Mouse (Mus musculus) heart, embryonic 15.5 days (tissue): Measurements from ENCODE around the gene Napepld. TPM values are rescaled to one million over a fixed set of nuclear protein-coding genes. Genes with fewer than 3 reads are reported as not detected.
A peak's percentile ranks its signal among the peaks of the same experiment; 100 is the strongest.

Experiments
- ATAC-seq: fragments of 200-750 bp; cut with Nextera tagmentation; replicated peaks from 2 replicates; pipeline ENCODE4 v1.8.0; 2017; ENCODE audit warnings: low read depth, moderate TSS enrichment; ENCODE audit not compliant: insufficient number of reproducible peaks, insufficient read depth, low FRiP score
- H3K27ac ChIP-seq: fragments of 300-500 bp; sonication (generic); 2 replicates; pipeline ENCODE4 v1.5.1; 2015; ENCODE audit warnings: mild to moderate bottlenecking, inconsistent platforms
- H3K27me3 ChIP-seq: fragments of 300-500 bp; sonication (generic); 2 replicates; pipeline ENCODE4 v1.6.1; 2015; ENCODE audit warnings: inconsistent platforms
- H3K36me3 ChIP-seq: fragments of 300-500 bp; sonication (generic); 2 replicates; pipeline ENCODE4 v1.6.1; 2015; ENCODE audit warnings: mild to moderate bottlenecking, inconsistent platforms
- H3K4me1 ChIP-seq: fragments of 300-500 bp; sonication (generic); replicated peaks from 2 replicates; pipeline ENCODE4 v1.6.1; 2015; ENCODE audit warnings: inconsistent platforms
- H3K4me2 ChIP-seq: fragments of 300-500 bp; sonication (generic); 2 replicates; pipeline ENCODE4 v1.6.1; 2015; ENCODE audit warnings: inconsistent platforms, mild to moderate bottlenecking, moderate library complexity
- H3K4me3 ChIP-seq: fragments of 300-500 bp; sonication (generic); 2 replicates; pipeline ENCODE4 v1.5.1; 2015; ENCODE audit warnings: mild to moderate bottlenecking, inconsistent platforms
- H3K9ac ChIP-seq: fragments of 300-500 bp; sonication (generic); 2 replicates; pipeline ENCODE4 v1.6.1; 2015; ENCODE audit warnings: mild to moderate bottlenecking, inconsistent platforms
- H3K9me3 ChIP-seq: fragments of 300-500 bp; sonication (generic); replicated peaks from 2 replicates; pipeline ENCODE4 v1.6.1; 2016; ENCODE audit warnings: inconsistent platforms
- WGBS: fragments of 180-500 bp; shearing (Covaris S2); methylation state at CpG from one replicate; pipeline ENCODE4 v1.1.7; 2015; ENCODE audit warnings: mixed read lengths; 5-methylcytosine and 5-hydroxymethylcytosine counted together
- polyA plus RNA-seq: library from polyadenylated mRNA; unstranded; fragments of >200 nt; fragmentation: Nextera tagmentation; extraction: Ambion mirVana; gene quantifications from 2 replicates; pipeline ENCODE4 v1.2.1, GENCODE M21; 2015

The Napepld gene
- polyA plus RNA-seq, 1 experiment from 2014 or later, result 5.6 TPM

GRCm38 (mm10) chr5:21667191-21668137 is 33.7 kb downstream of the Napepld start:
- Histone ChIP-seq H3K9me3 (no peaks in the 10 kb centered on the region), H3K27ac (no peak overlapping the region), H3K27me3 (no peaks in the 10 kb centered on the region), H3K36me3 (peaks cover 17% of the 10 kb centered on the region; the same call in 1 of the 2 replicates), H3K4me3 (no peak overlapping the region), H3K4me1 (no peaks in the 10 kb centered on the region), H3K9ac (no peak overlapping the region), H3K4me2 (no peak overlapping the region)
- WGBS, result 56% methylated on average over 8 of the region's 8 CpGs
- ATAC-seq, result no peak

GRCm38 (mm10) chr5:21663081-21663480 is 38.1 kb downstream of the Napepld start:
- no peak overlapping the region for H3K4me2 ChIP-seq
- no peak overlapping the region for H3K4me3 ChIP-seq
- no peak for ATAC-seq
- H3K36me3 ChIP-seq, result peaks cover 28% of the 10 kb centered on the region
- H3K9ac ChIP-seq, result no peak overlapping the region
- no peaks in the 10 kb centered on the region for H3K27me3 ChIP-seq
- 94% methylated on average over 11 of the region's 11 CpGs for WGBS
- peaks cover 4% of the 10 kb centered on the region for H3K4me1 ChIP-seq
- H3K9me3 ChIP-seq, result no peaks in the 10 kb centered on the region
- no peak overlapping the region for H3K27ac ChIP-seq

- WGBS, result 91% methylated on average over 6 of the region's 6 CpGs
- H3K4me2 ChIP-seq, result no peak overlapping the region
- peaks cover 4% of the 10 kb centered on the region for H3K4me1 ChIP-seq
- no peak overlapping the region for H3K9ac ChIP-seq
- peaks cover 32% of the 10 kb centered on the region for H3K36me3 ChIP-seq
- ATAC-seq, result no peak
- H3K27ac ChIP-seq, result no peak overlapping the region
- no peaks in the 10 kb centered on the region for H3K9me3 ChIP-seq
- no peaks in the 10 kb centered on the region for H3K27me3 ChIP-seq
- no peak overlapping the region for H3K4me3 ChIP-seq
Observed at GRCm38 (mm10) chr5:21660850-21661249, 40.3 kb downstream of the Napepld start.

GRCm38 (mm10) chr5:21658623-21659395 is 42.4 kb downstream of the Napepld start:
- Histone ChIP-seq H3K4me3 (no peak overlapping the region), H3K4me1 (peaks cover 4% of the 10 kb centered on the region), H3K9ac (no peak overlapping the region), H3K27ac (no peak overlapping the region), H3K9me3 (no peaks in the 10 kb centered on the region), H3K36me3 (peaks cover 29% of the 10 kb centered on the region), H3K4me2 (no peak overlapping the region), H3K27me3 (no peaks in the 10 kb centered on the region)
- WGBS, result 43% methylated on average over 11 of the region's 11 CpGs
- ATAC-seq, result no peak

GRCm38 (mm10) chr5:21658038-21658437 is 43.2 kb downstream of the Napepld start:
- H3K9ac ChIP-seq, result no peak overlapping the region
- H3K27ac ChIP-seq, result no peak overlapping the region
- no peak overlapping the region for H3K4me2 ChIP-seq
- 89% methylated on average over 6 of the region's 6 CpGs for WGBS
- peaks cover 4% of the 10 kb centered on the region for H3K4me1 ChIP-seq
- no peaks in the 10 kb centered on the region for H3K27me3 ChIP-seq
- ATAC-seq, result no peak
- no peaks in the 10 kb centered on the region for H3K9me3 ChIP-seq
- peaks cover 32% of the 10 kb centered on the region for H3K36me3 ChIP-seq
- H3K4me3 ChIP-seq, result no peak overlapping the region

GRCm38 (mm10) chr5:21656912-21657311 is 44.3 kb downstream of the Napepld start:
- Histone ChIP-seq H3K4me3 (no peak overlapping the region), H3K36me3 (peaks cover 37% of the 10 kb centered on the region), H3K9ac (no peak overlapping the region), H3K4me1 (peaks cover 4% of the 10 kb centered on the region), H3K27ac (no peak overlapping the region), H3K4me2 (no peak overlapping the region), H3K27me3 (no peaks in the 10 kb centered on the region), H3K9me3 (no peaks in the 10 kb centered on the region)
- 86% methylated on average over 9 of the region's 9 CpGs for WGBS
- no peak for ATAC-seq

- ATAC-seq, result 0 out of 2 replicates have a peak, but pooled peaks have one; percentile 18
- Histone ChIP-seq H3K4me2 (no peak overlapping the region), H3K27ac (no peak overlapping the region), H3K9me3 (no peaks in the 10 kb centered on the region), H3K27me3 (no peaks in the 10 kb centered on the region), H3K9ac (no peak overlapping the region), H3K4me3 (no peak overlapping the region), H3K4me1 (no peaks in the 10 kb centered on the region), H3K36me3 (peaks cover 50% of the 10 kb centered on the region)
- WGBS, result 68% methylated on average over 7 of the region's 7 CpGs
Observed at GRCm38 (mm10) chr5:21651885-21652612, 49.1 kb downstream of the Napepld start.

- WGBS, result 84% methylated on average over 2 of the region's 2 CpGs
- H3K9ac ChIP-seq, result no peak overlapping the region
Observed at GRCm38 (mm10) chr5:21650736-21651135, 50.5 kb downstream of the Napepld start.

GRCm38 (mm10) chr5:21646133-21646491 is 55.1 kb downstream of the Napepld start:
- Histone ChIP-seq H3K9ac (peak overlapping the region; percentile 91), H3K27me3 (no peaks in the 10 kb centered on the region), H3K36me3 (peaks cover 25% of the 10 kb centered on the region), H3K9me3 (no peaks in the 10 kb centered on the region), H3K27ac (peak overlapping the region; percentile 88), H3K4me3 (peak overlapping the region; percentile 97), H3K4me2 (peak overlapping the region; percentile 89), H3K4me1 (peaks cover 13% of the 10 kb centered on the region)
- ATAC-seq, result no peak; the same call in 1 of the 2 replicates
- WGBS, result under 1% methylated on average over 25 of the region's 25 CpGs

More at GRCm38 (mm10) chr5:21650736-21651135, 50.5 kb downstream of the Napepld start:
- Histone ChIP-seq H3K4me1 (peaks cover 7% of the 10 kb centered on the region), H3K27ac (no peak overlapping the region), H3K9me3 (no peaks in the 10 kb centered on the region), H3K36me3 (peaks cover 49% of the 10 kb centered on the region), H3K27me3 (no peaks in the 10 kb centered on the region), H3K4me3 (no peak overlapping the region), H3K4me2 (no peak overlapping the region)
- ATAC-seq, result no peak

GRCm38 (mm10) chr5:21645439-21646132 is 55.6 kb downstream of the Napepld start, which contains the start of the genes Fbxl13 and Armc10:
Gene Fbxl13, minus strand, starts transcription at chr5:21645634.
Gene Armc10, plus strand, starts transcription at chr5:21645813.
- peak; percentile 94 for ATAC-seq
- 0% methylated on average over 40 of the region's 40 CpGs for WGBS
- Histone ChIP-seq H3K9ac (peak within 1 kb of the TSS; percentile 91), H3K27me3 (no peaks in the 10 kb centered on the region), H3K4me3 (peak within 1 kb of the TSS; percentile 97), H3K4me1 (peaks cover 13% of the 10 kb centered on the region), H3K36me3 (peaks cover 20% of the 10 kb centered on the region), H3K27ac (peak within 1 kb of the TSS; percentile 88), H3K4me2 (peak within 1 kb of the TSS; percentile 89), H3K9me3 (no peaks in the 10 kb centered on the region)
